Mouse (Mus musculus) lung, postnatal 4 days (tissue): ENCODE data around the gene Cyp4a32.
"Not testable (repeated sequence)": the region's sequence is repeated elsewhere in the genome, so short reads cannot be mapped to it uniquely, and the experiment has no call there.

Experiments
- DNase-seq, 2 experiments: peaks; one replicate each; pipeline ENCODE4 v3.0.0; 2021

Gene Cyp4a32

DNA sequence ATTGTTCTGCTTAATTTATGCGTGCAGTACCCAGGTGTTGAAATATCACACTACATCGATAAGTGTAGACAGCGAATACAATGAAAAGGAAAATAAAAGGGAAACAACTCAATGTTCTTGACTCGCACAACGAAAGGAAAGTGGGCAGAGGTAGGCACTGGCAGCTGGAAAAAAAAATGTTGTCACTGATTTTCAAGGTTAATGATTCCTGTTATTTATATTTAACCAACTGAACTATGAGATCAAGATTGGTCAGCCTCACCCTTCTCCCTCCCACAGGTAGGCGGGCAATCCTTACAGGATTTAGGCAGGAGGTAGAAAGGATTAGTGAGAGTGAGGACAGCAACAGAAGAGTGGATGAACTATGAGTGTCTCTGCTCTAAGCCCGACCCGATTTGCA, at the start of gene Cyp4a32:
Cyp4a32 (plus strand) TSS at position 359 of the 400 bp plus-strand sequence.
- not testable (repeated sequence) for DNase-seq

GRCm38 (mm10) chr4:115552726-115553125, 48.0 kb upstream of the Cyp4a32 start:
- DNase-seq: no peak

GRCm38 (mm10) chr4:115555513-115555912, 45.3 kb upstream of the Cyp4a32 start:
- DNase-seq: no peak

GRCm38 (mm10) chr4:115557861-115558561, 42.8 kb upstream of the Cyp4a32 start:
- no peak for DNase-seq

DNA sequence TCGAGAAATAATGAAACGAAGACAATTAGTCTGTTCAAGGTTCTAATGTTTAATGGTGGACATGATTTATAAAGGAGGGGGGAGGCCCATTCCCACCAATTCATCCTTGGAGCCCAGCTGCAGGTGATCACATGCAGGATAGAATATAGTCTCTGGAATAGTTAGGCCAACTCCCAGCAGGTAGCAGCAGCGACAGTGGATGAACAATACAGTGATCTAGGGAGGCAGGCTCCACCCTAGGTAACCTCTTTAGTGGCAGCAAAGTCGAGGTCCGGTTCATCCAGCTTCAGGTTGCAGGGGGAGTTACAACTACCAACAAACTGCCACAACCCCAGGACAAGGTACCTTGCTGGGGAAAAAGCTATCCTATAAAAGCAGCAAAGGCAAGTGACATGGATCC, 39.5 kb upstream of the Cyp4a32 start:
- not testable (repeated sequence) for DNase-seq

DNA sequence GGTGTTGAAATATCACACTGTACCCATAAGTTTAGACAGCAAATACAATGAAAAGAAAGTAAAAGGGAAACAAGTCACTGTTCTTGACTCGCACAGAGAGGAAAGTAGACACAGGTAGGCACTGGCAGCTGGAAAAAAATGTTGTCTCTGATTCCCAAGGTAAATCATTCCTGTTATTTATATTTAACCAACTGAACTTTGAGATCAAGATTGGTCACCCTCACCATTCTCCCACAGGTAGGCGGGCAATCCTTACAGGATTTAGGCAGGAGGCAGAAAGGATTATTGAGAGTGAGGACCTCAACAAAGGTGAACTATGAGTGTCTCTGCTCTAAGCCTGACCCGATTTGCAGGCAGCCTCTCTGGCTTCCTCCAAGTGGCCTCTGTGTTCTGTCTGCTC, 37.4 kb upstream of the Cyp4a32 start, which contains the start of gene Cyp4a31:
Cyp4a31 (plus strand) TSS at position 249 of the 400 bp plus-strand sequence.
- no peak for DNase-seq

- DNase-seq: not testable (repeated sequence)
Observed at GRCm38 (mm10) chr4:115564469-115565225, 36.1 kb upstream of the Cyp4a32 start.

GRCm38 (mm10) chr4:115575255-115575654, 25.5 kb upstream of the Cyp4a32 start:
- no peak for DNase-seq

DNA sequence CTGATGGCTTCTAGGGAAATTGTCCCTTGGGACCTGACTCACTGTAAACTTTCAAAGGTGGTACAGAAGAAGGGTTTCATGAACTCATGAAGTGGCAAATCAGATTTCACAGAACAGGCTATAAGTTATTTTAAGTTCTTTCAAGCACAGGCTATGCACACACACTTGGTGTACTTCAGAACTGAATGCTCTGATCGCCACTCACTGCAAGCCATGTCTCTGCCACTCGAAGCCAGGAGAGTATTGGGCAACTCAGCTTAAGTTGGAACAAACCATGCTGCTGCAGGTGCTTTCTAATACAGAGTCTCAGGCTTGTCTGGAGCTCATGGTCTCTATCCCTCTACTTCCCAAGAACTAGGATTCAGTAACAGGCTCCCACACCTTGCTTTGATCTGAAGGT, 25.0 kb upstream of the Cyp4a32 start:
- DNase-seq: peak; percentile 31 to 47

- no peak for DNase-seq
Observed at GRCm38 (mm10) chr4:115583036-115583435, 17.7 kb upstream of the Cyp4a32 start.

GRCm38 (mm10) chr4:115596357-115596756, 4.4 kb upstream of the Cyp4a32 start:
- DNase-seq: no peak

DNA sequence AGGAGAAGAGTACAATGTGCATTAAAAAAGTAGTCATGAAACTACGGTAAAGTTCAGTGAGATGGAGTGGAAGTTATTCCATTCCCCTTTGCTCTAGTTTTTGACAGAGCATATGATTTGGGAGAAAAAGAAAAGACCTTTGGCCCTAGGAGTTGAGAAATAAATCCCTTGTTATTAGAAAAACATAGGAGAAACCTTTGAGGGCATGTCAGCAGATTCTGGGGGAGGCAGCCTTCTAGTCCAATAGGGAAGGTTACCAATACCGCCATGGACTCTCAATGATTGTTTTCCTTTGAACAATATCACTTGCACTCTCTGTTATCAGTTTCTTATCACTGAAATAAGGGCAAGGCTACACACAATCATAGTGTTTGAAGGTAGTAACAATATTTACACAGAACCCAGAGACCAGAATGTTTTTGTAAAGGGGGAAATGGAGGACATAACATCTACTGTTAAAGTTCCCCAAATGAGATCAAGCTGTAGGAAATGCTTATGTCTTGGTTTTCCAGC, 3.9 kb upstream of the Cyp4a32 start:
- DNase-seq: no peak

- no peak for DNase-seq
Observed at GRCm38 (mm10) chr4:115614005-115614404, 13.2 kb downstream of the Cyp4a32 start.

- not testable (repeated sequence) for DNase-seq
Observed at GRCm38 (mm10) chr4:115625560-115625959, 24.8 kb downstream of the Cyp4a32 start.

- DNase-seq: peak; percentile 38
Observed at GRCm38 (mm10) chr4:115642967-115643754, 42.4 kb downstream of the Cyp4a32 start.

- peak; percentile 80 for DNase-seq
Observed at GRCm38 (mm10) chr4:115645371-115645770, 44.6 kb downstream of the Cyp4a32 start.

DNA sequence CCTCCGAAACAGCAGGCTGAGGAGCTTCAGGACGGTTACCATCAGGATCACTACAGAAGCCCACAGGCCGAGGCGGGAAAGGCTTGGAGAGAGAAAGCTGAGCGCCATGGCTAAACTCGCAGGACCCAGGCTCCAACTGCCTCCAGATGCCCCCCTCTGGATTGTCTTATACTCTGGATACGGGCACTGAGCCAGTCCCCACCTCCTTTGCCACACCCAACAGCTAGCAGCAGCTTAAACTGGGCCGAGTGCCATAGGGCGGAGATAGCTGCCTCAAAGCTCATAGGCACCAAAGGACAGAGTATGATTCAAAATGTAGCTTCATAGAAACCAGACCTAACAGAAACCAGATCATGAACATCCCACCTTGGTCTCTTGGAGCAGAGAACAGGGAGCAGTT, 46.8 kb downstream of the Cyp4a32 start, which contains the start of gene Cyp4b1:
Cyp4b1 (minus strand) TSS at position 144 of the 400 bp plus-strand sequence.
- DNase-seq: peak; percentile 84 to 89

- DNase-seq: no peak
Observed at GRCm38 (mm10) chr4:115648752-115649151, 48.0 kb downstream of the Cyp4a32 start.

DNA sequence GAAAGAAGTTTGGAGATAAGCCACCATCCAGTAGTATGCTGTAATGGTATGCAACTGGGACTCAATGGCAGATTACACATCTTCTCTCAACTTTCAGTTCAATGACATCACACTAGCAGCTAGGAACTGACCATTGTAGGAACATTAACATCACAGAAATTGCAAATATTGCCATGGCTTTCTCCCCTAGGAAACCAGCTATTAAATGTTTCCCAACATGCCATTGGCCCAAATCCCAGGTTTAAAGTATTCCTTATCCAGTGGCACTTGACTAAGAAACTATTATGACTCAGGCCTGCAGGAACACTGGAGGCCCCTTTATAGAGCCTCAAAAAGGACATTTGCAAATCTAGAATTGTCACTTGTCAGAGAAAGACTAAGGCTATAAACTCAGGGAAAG, 48.6 kb downstream of the Cyp4a32 start:
- peak in 1 of 2 experiments; percentile 31 for DNase-seq

GRCm38 (mm10) chr4:115650866-115651265, 50.1 kb downstream of the Cyp4a32 start:
- DNase-seq: no peak

- not testable (repeated sequence) for DNase-seq
Observed at GRCm38 (mm10) chr4:115655841-115656534, 55.2 kb downstream of the Cyp4a32 start.

DNA sequence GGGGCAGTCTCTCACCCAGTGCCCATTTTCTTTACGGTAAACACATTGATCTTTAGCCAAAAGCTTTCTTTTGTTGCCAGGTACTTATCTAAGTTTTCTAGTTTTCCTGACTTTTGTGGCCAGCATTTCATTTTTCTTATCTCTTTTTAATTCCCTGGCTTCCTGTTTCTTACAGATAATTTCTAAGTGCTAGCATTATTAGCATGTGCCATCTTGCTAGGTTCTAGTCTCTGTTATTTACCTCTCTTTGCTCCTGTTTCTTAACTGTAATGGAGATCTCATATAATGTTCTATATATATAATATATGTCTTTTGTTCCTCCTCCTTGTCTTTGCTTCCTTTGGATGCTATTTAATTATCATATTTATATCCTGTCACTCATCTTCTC, 55.8 kb downstream of the Cyp4a32 start:
- DNase-seq: not testable (repeated sequence)
